Mouse (Mus musculus) limb, embryonic 11.5 days (tissue): Measurements from ENCODE around the gene Npc1l1. TPM values are rescaled to one million over a fixed set of nuclear protein-coding genes. Genes with fewer than 3 reads are reported as not detected.
"Not testable (repeated sequence)": the region's sequence is repeated elsewhere in the genome, so short reads cannot be mapped to it uniquely, and the experiment has no call there.

Experiments
- ATAC-seq: fragments of 200-750 bp; cut with Nextera tagmentation; 2 replicates; pipeline ENCODE4 v1.8.0; 2017; ENCODE audit warnings: low read depth; ENCODE audit not compliant: insufficient number of reproducible peaks, low FRiP score, low TSS enrichment
- DNase-seq: peaks from one replicate; pipeline ENCODE4 v3.0.0-alpha.2; 2015; ENCODE audit warnings: low spot score
- H3K27ac ChIP-seq: fragments of 300-500 bp; sonication (generic); replicated peaks from 2 replicates; pipeline ENCODE4 v1.5.1; 2014; ENCODE audit warnings: low read depth, mild to moderate bottlenecking, low read length
- H3K27me3 ChIP-seq: fragments of 300-500 bp; sonication (generic); 2 replicates; pipeline ENCODE4 v1.6.1; 2014; ENCODE audit warnings: mild to moderate bottlenecking, low read length, mixed read lengths; ENCODE audit not compliant: control insufficient read depth, insufficient read depth
- H3K36me3 ChIP-seq: fragments of 300-500 bp; sonication (generic); 2 replicates; pipeline ENCODE4 v1.6.1; 2014; ENCODE audit warnings: mild to moderate bottlenecking, low read length, moderate library complexity, mixed read lengths; ENCODE audit not compliant: control insufficient read depth, insufficient read depth
- H3K4me1 ChIP-seq: fragments of 300-500 bp; sonication (generic); 2 replicates; pipeline ENCODE4 v1.6.1; 2014; ENCODE audit warnings: low read length, mixed read lengths; ENCODE audit not compliant: control insufficient read depth, insufficient read depth
- H3K4me2 ChIP-seq: fragments of 300-500 bp; sonication (generic); 2 replicates; pipeline ENCODE4 v1.6.1; 2014; ENCODE audit warnings: low read depth, mild to moderate bottlenecking, moderate library complexity; ENCODE audit not compliant: severe bottlenecking
- H3K4me3 ChIP-seq: fragments of 300-500 bp; sonication (generic); 2 replicates; pipeline ENCODE4 v1.5.1; 2014; ENCODE audit warnings: low read depth, low read length
- H3K9ac ChIP-seq: fragments of 300-500 bp; sonication (generic); 2 replicates; pipeline ENCODE4 v1.6.1; 2014; ENCODE audit warnings: mild to moderate bottlenecking, low read length
- H3K9me3 ChIP-seq: fragments of 300-500 bp; sonication (generic); 2 replicates; pipeline ENCODE4 v1.6.1; 2016; ENCODE audit warnings: low read length; ENCODE audit not compliant: control insufficient read depth
- WGBS: fragments of 180-500 bp; shearing (Covaris S2); extraction: QIAGEN DNeasy Blood & Tissue Kit; methylation state at CpG from one replicate; pipeline ENCODE4 v1.1.7; 2014; 5-methylcytosine and 5-hydroxymethylcytosine counted together
- polyA plus RNA-seq: library from polyadenylated mRNA; unstranded; fragments of >200 nt; fragmentation: Nextera tagmentation; extraction: Ambion mirVana; gene quantifications from 2 replicates; pipeline ENCODE4 v1.2.1, GENCODE M21; 2014

Npc1l1 gene
- polyA plus RNA-seq, 1 experiment from 2014 or later: not detected

- DNase-seq: peak; percentile 88
- peaks cover 59% of the 10 kb centered on the region for H3K36me3 ChIP-seq
- 84% methylated on average over 10 of the region's 10 CpGs for WGBS
- no peak overlapping the region for H3K4me2 ChIP-seq
- no peak overlapping the region for H3K4me3 ChIP-seq
- peaks cover 1% of the 10 kb centered on the region for H3K4me1 ChIP-seq
- no peak for ATAC-seq
- no peaks in the 10 kb centered on the region for H3K9me3 ChIP-seq
- H3K27ac ChIP-seq: no peak overlapping the region
- no peaks in the 10 kb centered on the region for H3K27me3 ChIP-seq
- no peak overlapping the region for H3K9ac ChIP-seq
Observed at GRCm38 (mm10) chr11:6261434-6262082, 31.6 kb upstream of the Npc1l1 start.

DNA sequence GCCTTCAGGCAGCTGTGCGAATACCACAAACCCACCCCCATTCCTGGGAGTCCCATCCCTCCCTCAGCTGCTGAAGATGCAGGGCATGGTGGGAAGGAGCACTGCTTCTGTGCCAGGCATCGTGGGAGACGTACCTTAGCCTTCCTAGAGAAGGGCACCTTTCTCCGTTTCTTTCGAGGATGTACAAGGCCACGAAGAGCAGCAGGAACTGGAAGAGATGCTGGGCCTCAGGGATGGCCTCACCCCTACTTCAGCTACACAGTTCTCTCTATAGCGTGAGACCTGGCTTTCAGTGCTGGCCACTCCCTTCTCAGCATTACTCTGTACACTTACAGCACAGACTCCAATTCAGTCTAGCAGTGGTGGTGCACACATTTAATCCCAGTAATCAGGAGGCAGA lies 29.5 kb upstream of the Npc1l1 start:
- no peak for DNase-seq
- WGBS: 96% methylated on average over 7 of the region's 7 CpGs

DNA sequence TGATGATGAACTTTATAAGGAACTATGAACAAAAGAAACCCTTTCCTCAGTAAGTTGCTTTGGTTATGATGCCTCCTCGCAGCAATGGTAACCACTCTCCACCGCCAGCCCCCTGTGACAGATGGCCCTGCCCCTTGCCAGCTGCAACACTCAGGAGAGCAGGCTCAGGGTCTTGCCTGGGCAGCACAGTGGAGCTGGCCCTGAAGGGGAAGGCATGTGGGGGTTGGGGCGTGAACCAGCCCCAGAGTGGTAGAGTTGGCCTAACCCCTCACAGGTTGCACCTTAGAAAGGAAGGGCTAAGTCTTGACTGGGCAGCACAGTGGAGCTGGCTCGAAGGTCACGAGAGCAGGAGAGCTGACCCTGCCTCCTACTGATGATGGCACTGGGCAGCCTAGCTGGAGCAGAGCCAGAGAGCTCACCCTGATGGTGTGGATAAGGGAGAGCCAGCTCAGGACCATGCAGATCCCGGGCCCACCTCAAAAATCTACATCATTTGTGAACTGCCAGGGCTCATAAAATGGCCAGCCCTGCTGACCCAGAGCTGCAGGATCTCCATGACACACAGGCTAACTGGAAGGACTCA lies 26.6 kb upstream of the Npc1l1 start:
- Histone ChIP-seq H3K36me3 (peaks cover 31% of the 10 kb centered on the region), H3K4me2 (no peak overlapping the region), H3K27me3 (no peaks in the 10 kb centered on the region), H3K27ac (no peak overlapping the region), H3K9ac (no peak overlapping the region), H3K9me3 (no peaks in the 10 kb centered on the region), H3K4me1 (no peaks in the 10 kb centered on the region), H3K4me3 (no peak overlapping the region)
- WGBS: 57% methylated on average over 6 of the region's 6 CpGs
- DNase-seq (no peak), ATAC-seq (no peak)

More for the DNA sequence above, 29.5 kb upstream of the Npc1l1 start:
- no peak for ATAC-seq
- Histone ChIP-seq H3K27me3 (no peaks in the 10 kb centered on the region), H3K27ac (no peak overlapping the region), H3K9ac (no peak overlapping the region), H3K9me3 (no peaks in the 10 kb centered on the region), H3K4me2 (no peak overlapping the region), H3K4me3 (no peak overlapping the region), H3K36me3 (peaks cover 48% of the 10 kb centered on the region), H3K4me1 (no peaks in the 10 kb centered on the region)

DNA sequence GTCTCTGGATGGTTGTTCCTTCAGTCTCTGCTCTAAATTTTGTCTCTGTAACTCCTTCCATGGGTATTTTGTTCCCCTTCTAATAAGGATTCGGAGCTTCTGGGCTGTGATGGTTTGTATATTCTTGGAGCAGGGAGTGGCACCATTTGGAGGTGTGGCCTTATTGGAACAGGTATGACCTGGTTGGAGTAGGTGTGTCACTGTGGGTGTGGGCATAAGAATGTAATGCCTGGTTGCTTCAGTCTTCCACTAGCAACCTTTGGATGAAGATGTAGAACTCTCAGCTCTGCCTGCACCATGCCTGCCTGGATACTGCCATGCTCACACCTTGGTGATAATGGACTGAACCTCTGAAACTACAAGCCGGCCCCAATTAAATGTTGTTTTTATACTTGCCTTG lies 24.7 kb upstream of the Npc1l1 start:
- WGBS: 86% methylated on average over 2 of the region's 2 CpGs
- ATAC-seq, H3K4me2 ChIP-seq: not testable (repeated sequence)

DNA sequence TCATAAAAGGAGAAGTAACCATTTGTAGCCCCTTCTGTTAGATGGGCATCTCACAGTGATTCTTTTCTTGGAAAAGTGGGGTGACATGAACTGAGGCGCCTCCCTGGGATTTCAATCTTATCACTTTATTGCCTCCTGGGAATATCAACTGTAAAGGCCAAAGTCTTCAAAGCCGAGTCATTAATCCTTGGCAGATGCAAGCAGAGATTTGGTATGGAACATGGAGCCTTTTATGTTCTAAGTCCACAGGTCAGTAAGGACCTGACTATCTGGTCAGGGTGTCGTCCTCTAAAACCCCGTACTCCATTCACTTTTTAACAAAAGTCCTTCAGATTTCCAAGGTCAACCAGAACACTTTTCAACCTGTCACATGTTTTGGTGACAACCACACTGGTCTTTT lies 22.9 kb upstream of the Npc1l1 start:
- ATAC-seq (no peak), DNase-seq (no peak)
- no peak overlapping the region for H3K27ac ChIP-seq
- H3K9ac ChIP-seq: no peak overlapping the region
- WGBS: 92% methylated on average over 4 of the region's 4 CpGs
- H3K9me3 ChIP-seq: no peaks in the 10 kb centered on the region
- no peaks in the 10 kb centered on the region for H3K27me3 ChIP-seq
- H3K4me3 ChIP-seq: no peak overlapping the region
- no peak overlapping the region for H3K4me2 ChIP-seq
- H3K4me1 ChIP-seq: no peaks in the 10 kb centered on the region
- H3K36me3 ChIP-seq: no peaks in the 10 kb centered on the region; the same call in 1 of the 2 replicates

More for the DNA sequence above, 24.7 kb upstream of the Npc1l1 start:
- not testable (repeated sequence) for H3K4me3 ChIP-seq, H3K27ac ChIP-seq, DNase-seq, H3K4me1 ChIP-seq, H3K27me3 ChIP-seq, H3K9ac ChIP-seq, H3K9me3 ChIP-seq
- peaks cover 16% of the 10 kb centered on the region for H3K36me3 ChIP-seq

- 94% methylated on average over 5 of the region's 5 CpGs for WGBS
- no peak for ATAC-seq
- no peak overlapping the region for H3K27ac ChIP-seq
- H3K4me2 ChIP-seq: no peak overlapping the region
- no peak for DNase-seq
- no peak overlapping the region for H3K9ac ChIP-seq
- no peak overlapping the region for H3K4me3 ChIP-seq
- no peaks in the 10 kb centered on the region for H3K9me3 ChIP-seq
- H3K36me3 ChIP-seq: no peaks in the 10 kb centered on the region
- H3K4me1 ChIP-seq: no peaks in the 10 kb centered on the region
- H3K27me3 ChIP-seq: no peaks in the 10 kb centered on the region
Observed at GRCm38 (mm10) chr11:6252248-6252647, 22.3 kb upstream of the Npc1l1 start.

GRCm38 (mm10) chr11:6244707-6245106 lies 14.8 kb upstream of the Npc1l1 start:
- no peaks in the 10 kb centered on the region for H3K27me3 ChIP-seq
- no peaks in the 10 kb centered on the region for H3K36me3 ChIP-seq
- WGBS: 45% methylated on average over 19 of the region's 19 CpGs
- DNase-seq: no peak
- H3K4me1 ChIP-seq: no peaks in the 10 kb centered on the region
- H3K4me3 ChIP-seq: no peak overlapping the region
- no peak for ATAC-seq
- no peaks in the 10 kb centered on the region for H3K9me3 ChIP-seq
- no peak overlapping the region for H3K9ac ChIP-seq
- no peak overlapping the region for H3K27ac ChIP-seq
- no peak overlapping the region for H3K4me2 ChIP-seq

- DNase-seq (no peak), ATAC-seq (no peak)
- 79% methylated on average over 4 of the region's 4 CpGs for WGBS
- no peaks in the 10 kb centered on the region for H3K36me3 ChIP-seq
- no peak overlapping the region for H3K27ac ChIP-seq
- H3K4me3 ChIP-seq: no peak overlapping the region
- H3K4me2 ChIP-seq: no peak overlapping the region
- H3K9ac ChIP-seq: no peak overlapping the region
- peaks cover 7% of the 10 kb centered on the region; the same call in 1 of the 2 replicates for H3K9me3 ChIP-seq
- H3K4me1 ChIP-seq: no peaks in the 10 kb centered on the region
- no peaks in the 10 kb centered on the region for H3K27me3 ChIP-seq
Observed at GRCm38 (mm10) chr11:6233025-6233424, 3.1 kb upstream of the Npc1l1 start.
